14 mouse cellular contexts compared by ENCODE assay signal in genomic region chr2:154538710-154539109, GRCm38 (mm10). TPM values are rescaled to one million over a fixed set of nuclear protein-coding genes. Genes with fewer than 3 reads are reported as not detected.
A peak's percentile ranks its signal among the peaks of the same experiment; 100 is the strongest.
DNase-seq lines count a peak whose midpoint lies in the region; ATAC-seq and TF ChIP-seq lines count a peak whose summit lies in the region.
"Had no signal": no experiment of that assay in that cellular context is flagged by ENCODE, and none has a peak within 500 bp of the region (broad histone marks: within the 10 kb centered on the region; RNA-seq: fewer than 3 reads in every experiment).

No protein-coding gene starts in this region.

- H3K4me3 ChIP-seq in layer of hippocampus, adult 2 months = no peak overlapping the region
- H3K4me3 ChIP-seq in liver, embryonic 16.5 days (ENCODE audit: low read depth, low read length) = no peak overlapping the region
- H3K4me3 ChIP-seq: heart, embryonic 10.5 days; intestine, embryonic 15.5 days had no signal

- TF ChIP-seq CTCF in layer of hippocampus, adult 2 months (conservative IDR thresholded peaks at IDR 0.05) = no peak

- peak overlapping the region; percentile 84 for H3K27ac ChIP-seq in layer of hippocampus, adult 2 months
- H3K27ac ChIP-seq in liver, embryonic 16.5 days (ENCODE audit: low read length) = no peak overlapping the region
- H3K27ac ChIP-seq: heart, embryonic 10.5 days; intestine, embryonic 15.5 days had no signal

- no peak for DNase-seq in layer of hippocampus, adult 2 months (ENCODE audit: low spot score in 2 of 2)
- no peak for DNase-seq in layer of hippocampus, adult 8-10 months (ENCODE audit: low spot score in 2 of 2)
- DNase-seq in 416B (ENCODE audit: low read depth) = peak; percentile 11
- DNase-seq in kidney, postnatal 36 days = no peak
- no peak for DNase-seq in testis, postnatal 14 days (ENCODE audit: low spot score)
- DNase-seq in kidney, adult 18-20 months = no peak

- no peak overlapping the region for H3K9ac ChIP-seq in liver, embryonic 16.5 days (ENCODE audit: low read depth, low read length)
- H3K9ac ChIP-seq: intestine, embryonic 15.5 days had no signal

- ATAC-seq in erythroid progenitor cell, adult 5-6 weeks (replicated peaks; ENCODE audit: low FRiP score, poor library complexity, severe bottlenecking) = peak; percentile 47; the same call in 1 of the 2 replicates
- ATAC-seq in liver, embryonic 16.5 days (ENCODE audit: low read depth) = 0 out of 2 replicates have a peak, but pooled peaks have one; percentile 51

- no peaks in the 10 kb centered on the region for H3K27me3 ChIP-seq in liver, embryonic 16.5 days (ENCODE audit: control insufficient read depth, insufficient read depth, low read depth, low read length)
- H3K27me3 ChIP-seq: CH12.LX; intestine, embryonic 15.5 days had no signal

- 0 out of 2 replicates have a peak, but pooled peaks cover 4% of the 10 kb centered on the region for H3K36me3 ChIP-seq in liver, embryonic 16.5 days (ENCODE audit: control insufficient read depth, insufficient read depth)

- 18% methylated on average over 3 of the region's 3 CpGs for WGBS in liver, embryonic 16.5 days (ENCODE audit: insufficient replicate concordance)

- H3K9me3 ChIP-seq in liver, embryonic 16.5 days (replicated peaks; ENCODE audit: control insufficient read depth, low read length) = no peaks in the 10 kb centered on the region
- H3K9me3 ChIP-seq: heart, embryonic 10.5 days; intestine, embryonic 15.5 days had no signal

- no peaks in the 10 kb centered on the region; the same call in 1 of the 2 replicates for H3K4me1 ChIP-seq in liver, embryonic 16.5 days (ENCODE audit: control insufficient read depth, low read depth, low read length)

- no peak overlapping the region for H3K4me2 ChIP-seq in liver, embryonic 16.5 days (ENCODE audit: low read depth, low read length)
- H3K4me2 ChIP-seq: intestine, embryonic 15.5 days had no signal

RNA-seq across cellular contexts. Expression of gene 1700003F12Rik, which starts 8.2 kb away (rescaled TPM):
- 1 to 10 TPM in 1 of 2 experiments, not detected in 1; 1.4 TPM for total RNA-seq in layer of hippocampus, adult 2 months (2021)
- total RNA-seq in layer of hippocampus, adult 8-10 months (2022) = 1 to 10 TPM in 2 of 4 experiments, under 1 TPM in 2; 0.64 to 2.0 (median 0.87) TPM
- total RNA-seq in erythroid progenitor cell, adult 5-6 weeks (2015; ENCODE audit: low replicate concordance) = not detected in 2 replicates
- not detected in 2 replicates for total RNA-seq in erythroid progenitor cell, adult 5-6 weeks (2017; ENCODE audit: low replicate concordance)
- polyA plus RNA-seq in liver, embryonic 16.5 days (2015; fragmentation: Nextera tagmentation; extraction: Ambion mirVana) = 1.8 and 2.2 TPM in 2 replicates
- total RNA-seq: liver, adult 2 months had no signal

RNA-seq across cellular contexts. Expression of gene Actl10, which starts 12.9 kb away (rescaled TPM):
- total RNA-seq in layer of hippocampus, adult 2 months (2021) = not detected
- total RNA-seq in layer of hippocampus, adult 8-10 months (2022) = under 1 TPM in 1 of 4 experiments, not detected in 3; 0.40 TPM
- total RNA-seq in erythroid progenitor cell, adult 5-6 weeks (2015; ENCODE audit: low replicate concordance) = not detected in 2 replicates
- total RNA-seq in erythroid progenitor cell, adult 5-6 weeks (2017; ENCODE audit: low replicate concordance) = not detected in 2 replicates
- polyA plus RNA-seq in liver, embryonic 16.5 days (2015; fragmentation: Nextera tagmentation; extraction: Ambion mirVana) = 0.08 TPM in 1 of 2 replicates, not detected in the other
- polyA plus RNA-seq: cortical plate, adult 2 months; frontal cortex, adult 2 months; liver, adult 2 months had no signal

RNA-seq across cellular contexts. Expression of gene Necab3, which starts 20.0 kb away (rescaled TPM):
- 10 to 100 TPM; 30.0 to 34.9 TPM for total RNA-seq in layer of hippocampus, adult 2 months (2021)
- 10 to 100 TPM; 29.2 to 33.2 (median 30.4) TPM for total RNA-seq in layer of hippocampus, adult 8-10 months (2022)
- 1.8 TPM in 1 of 2 replicates, not detected in the other for total RNA-seq in erythroid progenitor cell, adult 5-6 weeks (2015; ENCODE audit: low replicate concordance)
- total RNA-seq in erythroid progenitor cell, adult 5-6 weeks (2017; ENCODE audit: low replicate concordance) = 1.9 and 3.6 TPM in 2 replicates
- polyA plus RNA-seq in liver, embryonic 16.5 days (2015; fragmentation: Nextera tagmentation; extraction: Ambion mirVana) = 0.44 and 0.73 TPM in 2 replicates

RNA-seq across cellular contexts. Expression of gene E2f1, which starts 31.0 kb away (rescaled TPM):
- 1 to 10 TPM; 5.4 to 5.7 TPM for total RNA-seq in layer of hippocampus, adult 2 months (2021)
- 1 to 10 TPM; 3.5 to 5.1 (median 4.5) TPM for total RNA-seq in layer of hippocampus, adult 8-10 months (2022)
- 11.7 and 27.8 TPM in 2 replicates for total RNA-seq in erythroid progenitor cell, adult 5-6 weeks (2015; ENCODE audit: low replicate concordance)
- total RNA-seq in erythroid progenitor cell, adult 5-6 weeks (2017; ENCODE audit: low replicate concordance) = 11.9 and 17.5 TPM in 2 replicates
- 9.8 and 14.5 TPM in 2 replicates for polyA plus RNA-seq in liver, embryonic 16.5 days (2015; fragmentation: Nextera tagmentation; extraction: Ambion mirVana)

Comparison
In these comparisons a context has a peak if more than half of its experiments do, and no peak if none do; other contexts are left out.
1. RNA of gene Necab3, which starts 20.0 kb away (total RNA-seq): 30.0 to 34.9 TPM in layer of hippocampus, adult 2 months and 29.2 to 33.2 TPM in layer of hippocampus, adult 8-10 months; 1.8 to 3.6 TPM in erythroid progenitor cell, adult 5-6 weeks; every median in the first group is over 4 times any median in the second.